Mouse (Mus musculus) lung, postnatal 0 days (tissue): Measurements from ENCODE around the gene Rassf1. TPM values are rescaled to one million over a fixed set of nuclear protein-coding genes. Genes with fewer than 3 reads are reported as not detected.

ENCODE experiments used
- ATAC-seq: fragments of 200-750 bp; cut with Nextera tagmentation; 2 replicates; pipeline ENCODE4 v1.8.0; 2017; ENCODE audit warnings: moderate library complexity
- DNase-seq: peaks from one replicate; pipeline ENCODE4 v3.0.0-alpha.2; 2016; ENCODE audit warnings: low spot score
- H3K27ac ChIP-seq: fragments of 300-500 bp; sonication (generic); 2 replicates; pipeline ENCODE4 v1.5.1; 2014; ENCODE audit warnings: antibody characterized with exemption, mild to moderate bottlenecking, low read length, mixed read lengths
- H3K27me3 ChIP-seq: fragments of 300-500 bp; sonication (generic); replicated peaks from 2 replicates; pipeline ENCODE4 v1.6.1; 2014; ENCODE audit warnings: low read length, mixed read lengths; ENCODE audit not compliant: insufficient read depth
- H3K36me3 ChIP-seq: fragments of 300-500 bp; sonication (generic); 2 replicates; pipeline ENCODE4 v1.6.1; 2014; ENCODE audit warnings: low read length, mixed read lengths; ENCODE audit not compliant: insufficient read depth
- H3K4me1 ChIP-seq: fragments of 300-500 bp; sonication (generic); 2 replicates; pipeline ENCODE4 v1.6.1; 2014; ENCODE audit warnings: antibody characterized with exemption, low read depth, low read length, mixed read lengths; ENCODE audit not compliant: insufficient read depth
- H3K4me2 ChIP-seq: fragments of 300-500 bp; sonication (generic); replicated peaks from 2 replicates; pipeline ENCODE4 v1.6.1; 2014; ENCODE audit warnings: low read depth, mild to moderate bottlenecking, low read length, moderate library complexity, mixed read lengths
- H3K4me3 ChIP-seq: fragments of 300-500 bp; sonication (generic); 2 replicates; pipeline ENCODE4 v1.5.1; 2014; ENCODE audit warnings: low read depth, low read length
- H3K9ac ChIP-seq: fragments of 300-500 bp; sonication (generic); replicated peaks from 2 replicates; pipeline ENCODE4 v1.6.1; 2014; ENCODE audit warnings: low read depth, mild to moderate bottlenecking
- H3K9me3 ChIP-seq: fragments of 300-500 bp; sonication (generic); 2 replicates; pipeline ENCODE4 v1.6.1; 2016; ENCODE audit warnings: low read length, mixed read lengths
- CTCF ChIP-seq: IDR thresholded peaks from 2 replicates; pipeline ENCODE4 v1.5.1; 2016; ENCODE audit warnings: antibody characterized with exemption, mild to moderate bottlenecking
- EP300 ChIP-seq: IDR thresholded peaks from 2 replicates; pipeline ENCODE4 v1.6.1; 2016; ENCODE audit warnings: antibody characterized with exemption, mild to moderate bottlenecking, control low read depth
- WGBS: fragments of 180-500 bp; shearing (Covaris S2); extraction: QIAGEN DNeasy Blood & Tissue Kit; methylation state at CpG from one replicate; pipeline ENCODE4 v1.1.7; 2014; 5-methylcytosine and 5-hydroxymethylcytosine counted together
- polyA plus RNA-seq: library from polyadenylated mRNA; unstranded; fragments of >200 nt; fragmentation: Nextera tagmentation; extraction: Ambion mirVana; gene quantifications from 2 replicates; pipeline ENCODE4 v1.2.1, GENCODE M21; 2015

Gene Rassf1
- polyA plus RNA-seq, 1 experiment from 2014 or later, result 86.1 TPM

- ATAC-seq, result no peak
- 92% methylated on average over 3 of the region's 3 CpGs for WGBS
- H3K4me3 ChIP-seq, result no peak overlapping the region
- H3K36me3 ChIP-seq, result peaks cover 22% of the 10 kb centered on the region
- no peak overlapping the region for H3K9ac ChIP-seq
- H3K27ac ChIP-seq, result no peak overlapping the region
- DNase-seq, result no peak
- no peaks in the 10 kb centered on the region for H3K27me3 ChIP-seq
- no peak for TF ChIP-seq EP300
- no peak for TF ChIP-seq CTCF
- H3K9me3 ChIP-seq, result no peaks in the 10 kb centered on the region
- no peak overlapping the region for H3K4me2 ChIP-seq
- H3K4me1 ChIP-seq, result peaks cover 32% of the 10 kb centered on the region; the same call in 1 of the 2 replicates
Measured at GRCm38 (mm10) chr9:107538711-107539110, 12.6 kb upstream of the Rassf1 start.

DNA sequence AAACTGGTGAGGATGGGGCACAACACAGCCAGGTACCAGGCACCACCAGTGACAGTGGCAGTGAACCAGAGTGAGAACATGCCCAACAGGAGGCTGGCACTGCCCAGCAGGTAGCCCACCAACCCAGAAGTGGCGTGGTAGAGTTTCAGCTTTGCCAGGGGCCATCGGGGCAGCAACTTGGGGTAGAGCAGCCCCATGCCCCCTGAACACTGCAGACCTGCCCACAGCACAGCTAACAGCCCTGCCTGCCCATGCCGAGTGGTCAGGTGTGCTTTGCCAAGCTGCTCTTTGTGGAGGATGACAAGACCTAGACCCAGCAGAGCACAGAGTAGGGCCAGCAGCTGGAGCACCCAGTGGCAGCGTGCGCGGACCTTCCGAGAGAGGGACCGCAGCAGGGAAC lies 11.4 kb upstream of the Rassf1 start:
- no peaks in the 10 kb centered on the region for H3K9me3 ChIP-seq
- ATAC-seq (no peak), DNase-seq (no peak)
- H3K27ac ChIP-seq, result no peak overlapping the region
- peaks cover 28% of the 10 kb centered on the region for H3K36me3 ChIP-seq
- H3K9ac ChIP-seq, result no peak overlapping the region
- no peak overlapping the region for H3K4me2 ChIP-seq
- 95% methylated on average over 8 of the region's 8 CpGs for WGBS
- H3K4me1 ChIP-seq, result peaks cover 32% of the 10 kb centered on the region; the same call in 1 of the 2 replicates
- no peak for TF ChIP-seq CTCF
- no peak for TF ChIP-seq EP300
- H3K27me3 ChIP-seq, result no peaks in the 10 kb centered on the region
- H3K4me3 ChIP-seq, result no peak overlapping the region

GRCm38 (mm10) chr9:107540420-107540819 lies 10.9 kb upstream of the Rassf1 start:
- Histone ChIP-seq H3K27ac (no peak overlapping the region), H3K9me3 (no peaks in the 10 kb centered on the region), H3K9ac (no peak overlapping the region), H3K4me2 (no peak overlapping the region), H3K4me1 (peaks cover 28% of the 10 kb centered on the region; the same call in 1 of the 2 replicates), H3K27me3 (no peaks in the 10 kb centered on the region), H3K36me3 (peaks cover 28% of the 10 kb centered on the region), H3K4me3 (no peak overlapping the region)
- ATAC-seq (no peak), DNase-seq (no peak)
- WGBS, result 53% methylated on average over 4 of the region's 4 CpGs
- TF ChIP-seq EP300 (no peak), CTCF (no peak)

GRCm38 (mm10) chr9:107541005-107541404 lies 10.3 kb upstream of the Rassf1 start:
- no peak overlapping the region for H3K27ac ChIP-seq
- H3K4me1 ChIP-seq, result peaks cover 22% of the 10 kb centered on the region; the same call in 1 of the 2 replicates
- DNase-seq, result no peak
- WGBS, result 22% methylated on average over 10 of the region's 10 CpGs
- H3K27me3 ChIP-seq, result no peaks in the 10 kb centered on the region
- no peak overlapping the region for H3K4me3 ChIP-seq
- H3K36me3 ChIP-seq, result peaks cover 28% of the 10 kb centered on the region
- no peak for ATAC-seq
- no peak overlapping the region for H3K9ac ChIP-seq
- peak overlapping the region; percentile 60 for H3K4me2 ChIP-seq
- no peaks in the 10 kb centered on the region for H3K9me3 ChIP-seq
- TF ChIP-seq EP300 (no peak), CTCF (no peak)

- DNase-seq (peak; percentile 96), ATAC-seq (peak; percentile 92)
- H3K4me2 ChIP-seq, result peak within 1 kb of the TSS; percentile 60
- H3K36me3 ChIP-seq, result peaks cover 28% of the 10 kb centered on the region
- peak within 1 kb of the TSS; percentile 70 for H3K4me3 ChIP-seq
- H3K27ac ChIP-seq, result 0 out of 2 replicates have a peak within 1 kb of the TSS, but pooled peaks have one; percentile 22
- TF ChIP-seq CTCF (no peak; the same call in 1 of the 2 replicates), EP300 (no peak)
- no peaks in the 10 kb centered on the region for H3K27me3 ChIP-seq
- peaks cover 16% of the 10 kb centered on the region; the same call in 1 of the 2 replicates for H3K4me1 ChIP-seq
- peak within 1 kb of the TSS; percentile 37 for H3K9ac ChIP-seq
- under 1% methylated on average over 46 of the region's 46 CpGs for WGBS
- H3K9me3 ChIP-seq, result no peaks in the 10 kb centered on the region
Measured at GRCm38 (mm10) chr9:107541474-107542351, 9.6 kb upstream of the Rassf1 start, which contains the start of the genes Cyb561d2 and Nprl2. TSS of gene Cyb561d2 (minus strand) at chr9:107542193. TSS of gene Nprl2 (plus strand) at chr9:107542226.

GRCm38 (mm10) chr9:107542352-107542686 lies 9.0 kb upstream of the Rassf1 start:
- Histone ChIP-seq H3K4me2 (peak overlapping the region; percentile 60), H3K9ac (peak overlapping the region; percentile 37), H3K27me3 (no peaks in the 10 kb centered on the region), H3K36me3 (peaks cover 28% of the 10 kb centered on the region), H3K4me1 (peaks cover 13% of the 10 kb centered on the region), H3K9me3 (no peaks in the 10 kb centered on the region), H3K27ac (no peak overlapping the region), H3K4me3 (peak overlapping the region; percentile 70)
- WGBS, result under 1% methylated on average over 11 of the region's 11 CpGs
- ATAC-seq, result peak; percentile 0; the same call in 1 of the 2 replicates
- DNase-seq, result no peak
- no peak for TF ChIP-seq EP300
- no peak for TF ChIP-seq CTCF
